Comparison of ENCODE assay signal across 8 mouse cellular contexts in the genomic region with DNA sequence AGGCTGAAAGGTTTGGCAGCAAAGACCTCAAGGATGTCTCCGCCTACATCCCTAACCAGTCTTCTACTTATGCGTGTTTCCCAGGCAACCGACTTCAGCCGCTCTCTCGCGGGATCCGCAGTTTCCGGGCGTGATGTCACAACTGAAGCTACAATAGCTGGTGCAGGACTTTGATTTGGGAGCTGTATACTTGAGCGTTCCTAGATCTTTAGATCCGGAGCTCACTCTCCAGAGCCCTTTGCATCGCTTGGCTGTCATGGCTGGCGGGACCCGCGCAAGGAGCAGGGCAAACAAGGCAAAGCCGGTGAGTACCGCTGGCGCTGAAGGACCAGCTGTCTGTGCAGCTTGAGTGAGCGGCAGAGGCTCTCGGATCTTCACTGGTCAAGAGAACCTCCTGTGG. TPM values are rescaled to one million over a fixed set of nuclear protein-coding genes. Genes with fewer than 3 reads are reported as not detected.
DNase-seq lines count a peak whose midpoint lies in the region; ATAC-seq lines count a peak whose summit lies in the region.

A gene (plus strand): TSS at position 158 of the 400 bp plus-strand sequence.

- H3K4me3 ChIP-seq in embryonic facial prominence, embryonic 14.5 days (ENCODE audit: low read depth, low read length): peak within 1 kb of the TSS; percentile 55
- H3K4me3 ChIP-seq in limb, embryonic 12.5 days (replicated peaks): peak within 1 kb of the TSS; percentile 55
- H3K4me3 ChIP-seq in midbrain, embryonic 14.5 days (replicated peaks; ENCODE audit: low read depth, low read length): peak within 1 kb of the TSS; percentile 58

- H3K27me3 ChIP-seq in embryonic facial prominence, embryonic 14.5 days (replicated peaks; ENCODE audit: control insufficient read depth, insufficient read depth, low read length): no peaks in the 10 kb centered on the region
- H3K27me3 ChIP-seq in limb, embryonic 12.5 days: no peaks in the 10 kb centered on the region
- H3K27me3 ChIP-seq in midbrain, embryonic 14.5 days (ENCODE audit: control insufficient read depth, insufficient read depth, low read length): no peaks in the 10 kb centered on the region

- WGBS in embryonic facial prominence, embryonic 14.5 days: under 1% methylated on average over 20 of the region's 20 CpGs
- WGBS in limb, embryonic 12.5 days: 2% methylated on average over 20 of the region's 20 CpGs
- under 1% methylated on average over 20 of the region's 20 CpGs for WGBS in midbrain, embryonic 14.5 days

- peak within 1 kb of the TSS; percentile 70 for H3K27ac ChIP-seq in embryonic facial prominence, embryonic 14.5 days (replicated peaks; ENCODE audit: low read depth, low read length)
- 0 out of 2 replicates have a peak within 1 kb of the TSS, but pooled peaks have one; percentile 50 for H3K27ac ChIP-seq in limb, embryonic 12.5 days
- H3K27ac ChIP-seq in midbrain, embryonic 14.5 days (replicated peaks; ENCODE audit: low read depth, low read length): peak within 1 kb of the TSS; percentile 93

- peak; percentile 33 to 56 for DNase-seq in urinary bladder, adult 18-20 months (ENCODE audit: low spot score in 2 of 2)
- no peak for DNase-seq in urinary bladder, postnatal 10 days (ENCODE audit: low spot score)
- peak; percentile 91 for DNase-seq in embryonic facial prominence, embryonic 14.5 days (ENCODE audit: low spot score)
- peak; percentile 48 for DNase-seq in heart, adult 8-10 months (ENCODE audit: low spot score)
- peak; percentile 77 to 81 for DNase-seq in kidney, adult 8-10 months
- DNase-seq in midbrain, embryonic 14.5 days: peak; percentile 95
- peak; percentile 49 for DNase-seq in spleen, adult 12 weeks (ENCODE audit: low spot score)

- H3K4me2 ChIP-seq in embryonic facial prominence, embryonic 14.5 days (ENCODE audit: low read depth, low read length): peak within 1 kb of the TSS; percentile 63
- peak within 1 kb of the TSS; percentile 57 for H3K4me2 ChIP-seq in limb, embryonic 12.5 days
- H3K4me2 ChIP-seq in midbrain, embryonic 14.5 days (ENCODE audit: low read length): peak within 1 kb of the TSS; percentile 53

- H3K36me3 ChIP-seq in embryonic facial prominence, embryonic 14.5 days (ENCODE audit: control insufficient read depth, insufficient read depth, low read length): no peaks in the 10 kb centered on the region
- H3K36me3 ChIP-seq in limb, embryonic 12.5 days: no peaks in the 10 kb centered on the region
- no peaks in the 10 kb centered on the region for H3K36me3 ChIP-seq in midbrain, embryonic 14.5 days (ENCODE audit: control insufficient read depth, insufficient read depth, low read length)

- H3K4me1 ChIP-seq in embryonic facial prominence, embryonic 14.5 days (ENCODE audit: control insufficient read depth, insufficient read depth, low read length): no peaks in the 10 kb centered on the region
- H3K4me1 ChIP-seq in limb, embryonic 12.5 days (replicated peaks): no peaks in the 10 kb centered on the region
- 0 out of 2 replicates have a peak, but pooled peaks cover 4% of the 10 kb centered on the region for H3K4me1 ChIP-seq in midbrain, embryonic 14.5 days (ENCODE audit: control insufficient read depth, insufficient read depth, low read length)

- peak within 1 kb of the TSS; percentile 72 for H3K9ac ChIP-seq in embryonic facial prominence, embryonic 14.5 days (ENCODE audit: low read depth, low read length)
- peak within 1 kb of the TSS; percentile 68 for H3K9ac ChIP-seq in limb, embryonic 12.5 days (replicated peaks)
- H3K9ac ChIP-seq in midbrain, embryonic 14.5 days (replicated peaks; ENCODE audit: low read length): peak within 1 kb of the TSS; percentile 77

- peaks cover 1% of the 10 kb centered on the region; the same call in 1 of the 2 replicates for H3K9me3 ChIP-seq in embryonic facial prominence, embryonic 14.5 days (ENCODE audit: control insufficient read depth, low read length)
- peaks cover 2% of the 10 kb centered on the region; the same call in 1 of the 2 replicates for H3K9me3 ChIP-seq in limb, embryonic 12.5 days
- H3K9me3 ChIP-seq in midbrain, embryonic 14.5 days (ENCODE audit: control insufficient read depth, low read length): 0 out of 2 replicates have a peak, but pooled peaks cover 2% of the 10 kb centered on the region

- ATAC-seq in embryonic facial prominence, embryonic 14.5 days (ENCODE audit: low read depth): peak; percentile 96
- peak; percentile 96 for ATAC-seq in limb, embryonic 12.5 days (ENCODE audit: insufficient number of reproducible peaks, insufficient read depth, low FRiP score, low TSS enrichment, low read depth)
- peak; percentile 97 for ATAC-seq in midbrain, embryonic 14.5 days (ENCODE audit: low FRiP score, low TSS enrichment)

RNA-seq across cellular contexts. Expression of the gene that starts here (rescaled TPM):
- polyA plus RNA-seq in embryonic facial prominence, embryonic 14.5 days (2014; fragmentation: Nextera tagmentation; extraction: Ambion mirVana): 12.4 and 16.8 TPM in 2 replicates
- 10 to 100 TPM in 3 of 4 experiments, 1 to 10 TPM in 1; 9.1 to 13.4 (median 12.2) TPM for total RNA-seq in heart, adult 8-10 months (2022)
- 14.4 and 15.8 TPM in 2 replicates for polyA plus RNA-seq in limb, embryonic 12.5 days (2016; fragmentation: Nextera tagmentation; extraction: Ambion mirVana)
- polyA plus RNA-seq in midbrain, embryonic 14.5 days (2014; fragmentation: Nextera tagmentation; extraction: Ambion mirVana): 23.4 and 23.9 TPM in 2 replicates
